Mouse (Mus musculus) hindbrain, embryonic 14.5 days (tissue): ENCODE data around the gene Bmpr2. TPM values are rescaled to one million over a fixed set of nuclear protein-coding genes. Genes with fewer than 3 reads are reported as not detected.
A peak's percentile ranks its signal among the peaks of the same experiment; 100 is the strongest.

Experiments
- ATAC-seq: fragments of 200-750 bp; cut with Nextera tagmentation; 2 replicates; pipeline ENCODE4 v1.8.0; 2017; ENCODE audit warnings: moderate number of reproducible peaks, mild to moderate bottlenecking, moderate TSS enrichment, moderate library complexity; ENCODE audit not compliant: low FRiP score
- DNase-seq: peaks from one replicate; pipeline ENCODE4 v3.0.0-alpha.2; 2015; ENCODE audit warnings: low spot score
- H3K27ac ChIP-seq: fragments of 300-500 bp; sonication (generic); 2 replicates; pipeline ENCODE4 v1.5.1; 2014; ENCODE audit warnings: mild to moderate bottlenecking, moderate library complexity
- H3K27me3 ChIP-seq: fragments of 300-500 bp; sonication (generic); 2 replicates; pipeline ENCODE4 v1.6.1; 2014; ENCODE audit warnings: mild to moderate bottlenecking, low read length, mixed read lengths; ENCODE audit not compliant: control insufficient read depth, insufficient read depth
- H3K36me3 ChIP-seq: fragments of 300-500 bp; sonication (generic); replicated peaks from 2 replicates; pipeline ENCODE4 v1.6.1; 2014; ENCODE audit not compliant: control insufficient read depth, insufficient read depth
- H3K4me1 ChIP-seq: fragments of 300-500 bp; sonication (generic); replicated peaks from 2 replicates; pipeline ENCODE4 v1.6.1; 2014; ENCODE audit warnings: antibody characterized with exemption, low read length, mixed read lengths; ENCODE audit not compliant: control insufficient read depth, insufficient read depth
- H3K4me2 ChIP-seq: fragments of 300-500 bp; sonication (generic); replicated peaks from 2 replicates; pipeline ENCODE4 v1.6.1; 2014; ENCODE audit warnings: mild to moderate bottlenecking, moderate library complexity
- H3K4me3 ChIP-seq: fragments of 300-500 bp; sonication (generic); replicated peaks from 2 replicates; pipeline ENCODE4 v1.5.1; 2014; ENCODE audit warnings: mild to moderate bottlenecking, low read length
- H3K9ac ChIP-seq: fragments of 300-500 bp; sonication (generic); 2 replicates; pipeline ENCODE4 v1.6.1; 2014
- H3K9me3 ChIP-seq: fragments of 300-500 bp; sonication (generic); 2 replicates; pipeline ENCODE4 v1.6.1; 2016; ENCODE audit warnings: low read length; ENCODE audit not compliant: control insufficient read depth
- WGBS: fragments of 180-500 bp; shearing (Covaris S2); extraction: QIAGEN DNeasy Blood & Tissue Kit; methylation state at CpG from one replicate; pipeline ENCODE4 v1.1.7; 2014; 5-methylcytosine and 5-hydroxymethylcytosine counted together
- polyA plus RNA-seq: library from polyadenylated mRNA; unstranded; fragments of >200 nt; fragmentation: Nextera tagmentation; extraction: Ambion mirVana; gene quantifications from 2 replicates; pipeline ENCODE4 v1.2.1, GENCODE M21; 2014

Bmpr2 gene
- polyA plus RNA-seq, 1 experiment from 2014 or later: 18.4 TPM

- no peaks in the 10 kb centered on the region for H3K9me3 ChIP-seq
- no peak overlapping the region for H3K27ac ChIP-seq
- H3K4me2 ChIP-seq: no peak overlapping the region
- H3K9ac ChIP-seq: no peak overlapping the region
- ATAC-seq (no peak), DNase-seq (no peak)
- H3K4me1 ChIP-seq: no peaks in the 10 kb centered on the region
- H3K4me3 ChIP-seq: no peak overlapping the region
- 91% methylated on average over 5 of the region's 5 CpGs for WGBS
- H3K27me3 ChIP-seq: no peaks in the 10 kb centered on the region
- no peaks in the 10 kb centered on the region for H3K36me3 ChIP-seq
These were observed 138.1 kb downstream of the Bmpr2 start for GRCm38 (mm10) chr1:59901082-59901876.

DNA sequence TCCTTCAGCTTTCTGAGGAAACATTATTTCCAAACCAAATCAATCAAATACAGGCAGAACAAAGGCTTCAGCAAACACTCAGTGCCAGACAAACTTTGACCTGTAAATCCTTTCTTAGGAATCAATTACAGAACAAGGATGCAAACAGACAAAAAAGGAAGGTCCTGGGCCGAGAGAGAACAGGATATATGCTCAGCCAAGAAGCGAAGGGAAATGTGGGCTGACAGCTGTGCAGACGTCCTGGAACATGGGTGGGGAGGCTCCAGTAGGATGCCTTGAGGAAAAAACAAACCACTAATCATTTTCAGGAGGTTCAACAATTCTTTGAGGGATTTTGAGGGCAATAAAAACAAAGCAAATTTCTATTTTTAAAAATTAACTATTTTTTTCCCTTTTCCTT, 139.4 kb downstream of the Bmpr2 start:
- Histone ChIP-seq H3K27me3 (no peaks in the 10 kb centered on the region), H3K9ac (no peak overlapping the region), H3K36me3 (no peaks in the 10 kb centered on the region), H3K27ac (no peak overlapping the region), H3K9me3 (no peaks in the 10 kb centered on the region), H3K4me3 (no peak overlapping the region), H3K4me1 (no peaks in the 10 kb centered on the region), H3K4me2 (no peak overlapping the region)
- 39% methylated on average over 3 of the region's 3 CpGs for WGBS
- ATAC-seq (no peak), DNase-seq (no peak)

DNA sequence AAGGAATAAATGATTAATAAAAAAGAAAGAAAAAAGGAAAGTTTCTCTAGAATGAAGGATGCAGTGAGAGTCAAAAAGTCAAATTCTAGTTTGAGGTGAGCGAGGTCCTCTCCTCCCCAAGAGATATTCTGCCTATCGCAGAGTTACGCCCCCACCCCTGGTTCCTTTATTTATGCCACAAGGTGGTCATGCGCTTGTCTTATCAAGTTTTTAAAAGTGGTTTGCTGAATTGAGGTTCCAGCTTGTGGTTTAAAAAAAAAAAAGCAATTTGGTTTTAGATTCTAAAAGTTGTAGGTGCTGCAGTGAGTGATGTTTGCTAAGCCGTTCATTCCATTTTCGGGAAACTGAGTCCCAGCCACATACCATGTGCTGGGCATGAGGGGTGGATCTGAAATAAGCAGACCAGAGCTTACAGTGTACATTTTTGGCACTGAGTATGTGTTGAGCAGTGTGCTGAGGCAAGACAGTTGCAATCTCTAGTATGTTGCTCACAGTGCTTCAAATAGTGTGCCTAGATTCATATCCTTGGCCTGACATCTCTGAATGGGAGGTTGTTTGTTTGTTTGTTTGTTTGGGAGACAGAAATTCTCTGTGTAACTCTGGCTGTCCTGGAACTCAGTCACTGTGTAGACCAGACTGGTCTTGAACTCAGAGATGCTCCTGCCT, 141.6 kb downstream of the Bmpr2 start:
- Histone ChIP-seq H3K27me3 (no peaks in the 10 kb centered on the region), H3K4me3 (no peak overlapping the region), H3K9me3 (no peaks in the 10 kb centered on the region), H3K36me3 (no peaks in the 10 kb centered on the region), H3K27ac (no peak overlapping the region), H3K9ac (no peak overlapping the region), H3K4me1 (no peaks in the 10 kb centered on the region), H3K4me2 (no peak overlapping the region)
- DNase-seq: no peak
- no peak for ATAC-seq
- WGBS: 98% methylated on average over 6 of the region's 6 CpGs

GRCm38 (mm10) chr1:59905916-59906315, 142.7 kb downstream of the Bmpr2 start:
- Histone ChIP-seq H3K4me2 (no peak overlapping the region), H3K4me3 (no peak overlapping the region), H3K36me3 (no peaks in the 10 kb centered on the region), H3K27ac (no peak overlapping the region), H3K9me3 (no peaks in the 10 kb centered on the region), H3K9ac (no peak overlapping the region), H3K4me1 (no peaks in the 10 kb centered on the region), H3K27me3 (no peaks in the 10 kb centered on the region)
- no peak for ATAC-seq
- no peak for DNase-seq
- 78% methylated on average over 2 of the region's 2 CpGs for WGBS

DNA sequence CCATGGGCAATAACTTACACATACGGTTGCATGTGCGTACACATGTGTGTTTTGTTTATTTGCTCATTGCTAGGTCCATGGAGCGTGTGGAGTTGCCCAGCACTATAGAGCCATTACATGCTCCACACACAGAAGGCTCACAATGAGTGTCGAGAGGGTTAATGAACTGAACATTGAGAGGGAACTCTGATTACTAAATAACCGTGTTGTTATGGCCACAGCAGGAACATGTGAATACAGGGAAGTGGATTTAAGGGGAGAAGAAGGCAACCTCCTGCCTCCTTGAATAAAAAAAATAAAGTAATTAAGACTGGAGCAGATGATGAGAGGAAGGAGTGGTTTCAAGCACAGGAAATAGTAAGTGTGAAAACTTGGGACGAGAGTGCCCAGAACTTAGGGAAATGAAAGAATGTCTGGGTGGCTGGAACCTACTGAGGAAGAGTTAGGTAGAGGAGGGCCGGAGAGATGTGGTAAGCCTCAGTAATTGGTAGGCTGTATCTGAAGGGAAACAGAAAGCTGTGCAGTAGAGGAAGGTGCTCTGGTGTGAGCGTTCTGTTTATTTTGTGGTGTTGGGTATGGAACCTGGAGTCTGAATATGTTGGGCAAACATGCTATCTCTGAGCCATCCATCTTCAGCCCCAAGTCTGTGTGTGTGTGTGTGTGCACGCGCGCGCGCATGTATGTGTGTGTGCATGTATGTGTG, 143.8 kb downstream of the Bmpr2 start:
- DNase-seq (no peak), ATAC-seq (no peak)
- Histone ChIP-seq H3K4me3 (no peak overlapping the region), H3K9me3 (no peaks in the 10 kb centered on the region), H3K9ac (no peak overlapping the region), H3K4me2 (no peak overlapping the region), H3K27me3 (no peaks in the 10 kb centered on the region), H3K4me1 (no peaks in the 10 kb centered on the region), H3K27ac (no peak overlapping the region), H3K36me3 (no peaks in the 10 kb centered on the region)
- WGBS: 90% methylated on average over 13 of the region's 13 CpGs

GRCm38 (mm10) chr1:59907700-59908099, 144.5 kb downstream of the Bmpr2 start:
- Histone ChIP-seq H3K4me2 (no peak overlapping the region), H3K27ac (no peak overlapping the region), H3K9ac (no peak overlapping the region), H3K4me3 (no peak overlapping the region), H3K27me3 (no peaks in the 10 kb centered on the region), H3K4me1 (no peaks in the 10 kb centered on the region), H3K36me3 (no peaks in the 10 kb centered on the region), H3K9me3 (no peaks in the 10 kb centered on the region)
- 42% methylated on average over 2 of the region's 2 CpGs for WGBS
- ATAC-seq (no peak), DNase-seq (no peak)

GRCm38 (mm10) chr1:59910941-59911340, 147.7 kb downstream of the Bmpr2 start:
- DNase-seq: no peak
- 81% methylated on average over 1 of the region's 1 CpGs for WGBS
- Histone ChIP-seq H3K4me3 (no peak overlapping the region), H3K27ac (no peak overlapping the region), H3K4me1 (peaks cover 21% of the 10 kb centered on the region), H3K27me3 (no peaks in the 10 kb centered on the region), H3K4me2 (no peak overlapping the region), H3K9ac (no peak overlapping the region), H3K36me3 (no peaks in the 10 kb centered on the region), H3K9me3 (no peaks in the 10 kb centered on the region)
- ATAC-seq: no peak

DNA sequence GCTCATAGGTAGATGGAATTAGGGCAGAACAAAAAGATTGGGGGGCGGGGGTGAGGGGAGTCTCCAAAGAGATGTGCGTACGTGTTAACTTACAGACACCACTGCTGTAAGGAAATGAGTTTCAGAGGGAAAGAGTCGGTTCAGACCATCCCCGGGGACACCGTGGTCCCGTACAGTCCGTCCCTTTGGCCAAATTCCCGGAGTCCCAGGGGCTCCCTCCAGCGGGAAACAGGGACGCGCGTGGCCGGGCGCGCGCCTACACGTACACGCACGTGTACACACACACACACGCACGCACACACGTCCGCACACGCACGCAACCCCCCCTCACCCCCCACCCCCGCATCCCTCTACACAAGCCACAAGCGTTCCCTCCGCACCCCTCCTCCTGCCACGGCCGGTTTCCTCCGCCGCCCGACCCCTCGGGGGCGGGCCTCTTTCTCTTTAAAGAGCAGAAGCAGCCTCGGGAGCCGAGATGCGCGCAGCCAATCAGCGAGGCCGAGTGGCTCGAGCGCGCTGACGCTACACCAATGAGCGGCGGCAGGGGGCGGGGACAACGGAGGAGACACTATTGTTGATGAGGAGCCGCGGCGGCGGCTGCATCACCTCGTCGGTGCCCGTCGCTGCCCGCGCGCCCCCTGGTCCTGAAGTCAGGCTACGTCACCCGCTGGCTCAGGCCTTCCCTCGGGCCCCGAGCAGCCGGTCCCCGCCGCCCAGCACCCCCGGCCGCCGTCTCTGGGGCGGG, 149.4 kb downstream of the Bmpr2 start, which contains the start of gene Fam117b:
Fam117b (plus strand) TSS at position 594 of the 745 bp plus-strand sequence.
- Histone ChIP-seq H3K4me2 (peak within 1 kb of the TSS; percentile 83), H3K36me3 (no peaks in the 10 kb centered on the region), H3K4me3 (peak within 1 kb of the TSS; percentile 99), H3K9ac (peak within 1 kb of the TSS; percentile 99), H3K27me3 (no peaks in the 10 kb centered on the region), H3K9me3 (no peaks in the 10 kb centered on the region), H3K27ac (peak within 1 kb of the TSS; percentile 99), H3K4me1 (peaks cover 27% of the 10 kb centered on the region)
- peak; percentile 97 for ATAC-seq
- WGBS: under 1% methylated on average over 72 of the region's 72 CpGs
- DNase-seq: peak; percentile 98
